Mouse (Mus musculus) limb, embryonic 14.5 days (tissue): ENCODE data around the gene Gpr174. TPM values are rescaled to one million over a fixed set of nuclear protein-coding genes. Genes with fewer than 3 reads are reported as not detected.

Source experiments
- ATAC-seq: fragments of 200-750 bp; cut with Nextera tagmentation; 2 replicates; pipeline ENCODE4 v1.8.0; 2017; ENCODE audit warnings: low read depth, moderate number of reproducible peaks, moderate TSS enrichment; ENCODE audit not compliant: low FRiP score
- DNase-seq: peaks from one replicate; pipeline ENCODE4 v3.0.0-alpha.2; 2015; ENCODE audit warnings: low spot score
- H3K27ac ChIP-seq: fragments of 300-500 bp; sonication (generic); replicated peaks from 2 replicates; pipeline ENCODE4 v1.5.1; 2014; ENCODE audit warnings: low read depth, mild to moderate bottlenecking, low read length, moderate library complexity, mixed read lengths
- H3K27me3 ChIP-seq: fragments of 300-500 bp; sonication (generic); 2 replicates; pipeline ENCODE4 v1.6.1; 2014; ENCODE audit warnings: low read length, mixed read lengths; ENCODE audit not compliant: control insufficient read depth, insufficient read depth
- H3K36me3 ChIP-seq: fragments of 300-500 bp; sonication (generic); 2 replicates; pipeline ENCODE4 v1.6.1; 2014; ENCODE audit warnings: mild to moderate bottlenecking, low read length, moderate library complexity, mixed read lengths; ENCODE audit not compliant: control insufficient read depth, insufficient read depth
- H3K4me1 ChIP-seq: fragments of 300-500 bp; sonication (generic); 2 replicates; pipeline ENCODE4 v1.6.1; 2014; ENCODE audit warnings: antibody characterized with exemption, low read length, mixed read lengths; ENCODE audit not compliant: control insufficient read depth, insufficient read depth
- H3K4me2 ChIP-seq: fragments of 300-500 bp; sonication (generic); replicated peaks from 2 replicates; pipeline ENCODE4 v1.6.1; 2014; ENCODE audit warnings: low read depth, mild to moderate bottlenecking, low read length, moderate library complexity; ENCODE audit not compliant: severe bottlenecking
- H3K4me3 ChIP-seq: fragments of 300-500 bp; sonication (generic); replicated peaks from 2 replicates; pipeline ENCODE4 v1.5.1; 2014; ENCODE audit warnings: low read length
- H3K9ac ChIP-seq: fragments of 300-500 bp; sonication (generic); 2 replicates; pipeline ENCODE4 v1.6.1; 2014; ENCODE audit warnings: mild to moderate bottlenecking, low read depth, low read length, moderate library complexity; ENCODE audit not compliant: severe bottlenecking
- H3K9me3 ChIP-seq: fragments of 300-500 bp; sonication (generic); 2 replicates; pipeline ENCODE4 v1.6.1; 2016; ENCODE audit warnings: low read length; ENCODE audit not compliant: control insufficient read depth
- POLR2A ChIP-seq: fragments of 200-500 bp; IDR thresholded peaks from 2 replicates; pipeline ENCODE4 v1.8.0; 2012; ENCODE audit warnings: inconsistent platforms, mild to moderate bottlenecking, moderate library complexity, borderline replicate concordance; ENCODE audit not compliant: insufficient read depth, insufficient read length; ENCODE audit errors: extremely low read depth
- WGBS: fragments of 180-500 bp; shearing (Covaris S2); extraction: QIAGEN DNeasy Blood & Tissue Kit; methylation state at CpG from one replicate; pipeline ENCODE4 v1.1.7; 2014; 5-methylcytosine and 5-hydroxymethylcytosine counted together
- polyA plus RNA-seq, 2 experiments: library from polyadenylated mRNA; depleted of rRNA in 1 of 2; stranded (reverse) in 1 of 2; unstranded in 1 of 2; fragments of >200 nt; fragmentation: Nextera tagmentation in 1 of 2; extraction: Ambion mirVana in 1 of 2; gene quantifications; 2 replicates each; pipeline versions ENCODE4 v1.2.1 to v1.2.3; 2012 to 2014

Gene Gpr174
- polyA plus RNA-seq, 2 experiments: 0.28 to 0.43 TPM

- H3K36me3 ChIP-seq: no peaks in the 10 kb centered on the region
- H3K27me3 ChIP-seq: no peaks in the 10 kb centered on the region
- H3K4me3 ChIP-seq: no peak overlapping the region
- no peaks in the 10 kb centered on the region for H3K4me1 ChIP-seq
- H3K9ac ChIP-seq: no peak overlapping the region
- H3K9me3 ChIP-seq: no peaks in the 10 kb centered on the region
- H3K4me2 ChIP-seq: no peak overlapping the region
- TF ChIP-seq POLR2A: no peak
- no peak for ATAC-seq
- no peak for DNase-seq
- H3K27ac ChIP-seq: no peak overlapping the region
Observed at GRCm38 (mm10) chrX:107298761-107299160, 43.1 kb downstream of the Gpr174 start.

GRCm38 (mm10) chrX:107306492-107306891 lies 50.8 kb downstream of the Gpr174 start:
- DNase-seq: no peak
- Histone ChIP-seq H3K36me3 (no peaks in the 10 kb centered on the region), H3K27me3 (no peaks in the 10 kb centered on the region), H3K9ac (no peak overlapping the region), H3K4me2 (no peak overlapping the region), H3K4me3 (no peak overlapping the region), H3K27ac (no peak overlapping the region), H3K9me3 (no peaks in the 10 kb centered on the region), H3K4me1 (no peaks in the 10 kb centered on the region)
- no peak for ATAC-seq
- no peak for TF ChIP-seq POLR2A

GRCm38 (mm10) chrX:107312533-107312932 lies 56.9 kb downstream of the Gpr174 start:
- 67% methylated on average over 5 of the region's 5 CpGs for WGBS
- Histone ChIP-seq H3K27me3 (no peaks in the 10 kb centered on the region), H3K9me3 (no peaks in the 10 kb centered on the region), H3K4me3 (no peak overlapping the region), H3K36me3 (no peaks in the 10 kb centered on the region), H3K4me2 (no peak overlapping the region), H3K27ac (no peak overlapping the region), H3K9ac (no peak overlapping the region), H3K4me1 (no peaks in the 10 kb centered on the region)
- ATAC-seq (peak; percentile 62), DNase-seq (no peak)
- no peak for TF ChIP-seq POLR2A

GRCm38 (mm10) chrX:107325697-107326381 lies 70.2 kb downstream of the Gpr174 start:
- no peak overlapping the region for H3K4me2 ChIP-seq
- no peak for DNase-seq
- no peaks in the 10 kb centered on the region for H3K9me3 ChIP-seq
- no peaks in the 10 kb centered on the region for H3K4me1 ChIP-seq
- H3K27me3 ChIP-seq: no peaks in the 10 kb centered on the region
- ATAC-seq: no peak
- H3K9ac ChIP-seq: no peak overlapping the region
- H3K27ac ChIP-seq: no peak overlapping the region
- no peak for TF ChIP-seq POLR2A
- 89% methylated on average over 8 of the region's 8 CpGs for WGBS
- H3K4me3 ChIP-seq: no peak overlapping the region
- no peaks in the 10 kb centered on the region for H3K36me3 ChIP-seq

GRCm38 (mm10) chrX:107329849-107330248 lies 74.2 kb downstream of the Gpr174 start:
- no peak overlapping the region for H3K27ac ChIP-seq

GRCm38 (mm10) chrX:107336609-107337008 lies 80.9 kb downstream of the Gpr174 start:
- WGBS: 77% methylated on average over 1 of the region's 1 CpGs
- Histone ChIP-seq H3K9me3 (no peaks in the 10 kb centered on the region), H3K4me1 (no peaks in the 10 kb centered on the region), H3K27ac (no peak overlapping the region), H3K4me2 (no peak overlapping the region), H3K27me3 (no peaks in the 10 kb centered on the region), H3K9ac (no peak overlapping the region), H3K36me3 (no peaks in the 10 kb centered on the region), H3K4me3 (no peak overlapping the region)
- no peak for TF ChIP-seq POLR2A
- DNase-seq: no peak
- no peak for ATAC-seq

More at GRCm38 (mm10) chrX:107329849-107330248, 74.2 kb downstream of the Gpr174 start:
- no peaks in the 10 kb centered on the region for H3K4me1 ChIP-seq
- no peaks in the 10 kb centered on the region for H3K27me3 ChIP-seq
- peak; percentile 59 for DNase-seq
- 63% methylated on average over 3 of the region's 3 CpGs for WGBS
- no peak for TF ChIP-seq POLR2A
- H3K4me3 ChIP-seq: no peak overlapping the region
- H3K36me3 ChIP-seq: no peaks in the 10 kb centered on the region
- no peaks in the 10 kb centered on the region for H3K9me3 ChIP-seq
- no peak for ATAC-seq
- no peak overlapping the region for H3K4me2 ChIP-seq
- no peak overlapping the region for H3K9ac ChIP-seq
